Mouse (Mus musculus) lung, postnatal 14 days (tissue): ENCODE measurements around the gene Kcns1.
"Not testable (repeated sequence)": the region's sequence is repeated elsewhere in the genome, so short reads cannot be mapped to it uniquely, and the experiment has no call there.

Experiments
- DNase-seq: peaks from one replicate; pipeline ENCODE4 v3.0.0; 2021

Gene Kcns1

DNA sequence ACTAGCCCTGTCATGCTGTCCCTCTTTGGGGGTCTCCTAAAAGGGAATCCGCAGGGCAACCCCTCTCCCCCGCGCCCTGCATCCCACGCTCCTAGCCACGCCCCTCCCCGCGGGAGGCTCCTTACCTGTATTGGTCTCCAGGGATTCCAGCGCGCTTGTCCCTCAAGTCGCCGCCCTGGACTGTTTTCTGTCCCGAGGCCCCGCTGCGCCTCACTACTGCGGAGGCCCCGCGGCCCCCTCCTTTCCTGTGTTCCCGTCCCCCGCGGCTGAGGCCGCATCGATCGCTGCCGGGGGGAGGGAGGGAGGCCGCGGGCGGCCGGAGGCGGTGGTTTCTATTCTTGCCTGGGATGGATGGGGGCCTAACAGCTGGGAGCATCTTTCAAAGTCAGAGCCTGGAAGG is at the start of gene Kcns1:
Gene Kcns1 (minus strand): TSS at position 212 of the 400 bp plus-strand sequence.
- no peak for DNase-seq

DNA sequence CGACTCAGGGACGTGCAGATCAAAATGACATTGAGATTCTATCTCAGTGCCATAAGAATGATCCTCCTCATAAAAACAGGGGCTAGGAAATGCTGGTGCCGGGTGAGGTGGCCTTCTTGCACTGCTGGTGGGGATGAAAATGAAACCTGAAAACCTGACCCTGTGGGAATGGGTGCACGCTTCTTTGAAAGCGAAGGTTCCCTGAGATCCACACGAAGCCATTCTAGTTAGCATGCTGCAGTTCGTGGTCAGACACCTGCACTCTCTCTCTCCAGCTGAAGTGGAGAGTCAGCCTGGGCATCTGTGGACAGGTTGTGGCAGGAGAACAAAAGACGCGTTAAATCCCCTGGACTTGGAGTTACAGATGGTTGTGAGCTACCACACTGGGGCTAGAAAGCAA is 48.4 kb upstream of the Kcns1 start:
- no peak for DNase-seq

GRCm38 (mm10) chr2:164212711-164213110 is 41.8 kb upstream of the Kcns1 start:
- no peak for DNase-seq

DNA sequence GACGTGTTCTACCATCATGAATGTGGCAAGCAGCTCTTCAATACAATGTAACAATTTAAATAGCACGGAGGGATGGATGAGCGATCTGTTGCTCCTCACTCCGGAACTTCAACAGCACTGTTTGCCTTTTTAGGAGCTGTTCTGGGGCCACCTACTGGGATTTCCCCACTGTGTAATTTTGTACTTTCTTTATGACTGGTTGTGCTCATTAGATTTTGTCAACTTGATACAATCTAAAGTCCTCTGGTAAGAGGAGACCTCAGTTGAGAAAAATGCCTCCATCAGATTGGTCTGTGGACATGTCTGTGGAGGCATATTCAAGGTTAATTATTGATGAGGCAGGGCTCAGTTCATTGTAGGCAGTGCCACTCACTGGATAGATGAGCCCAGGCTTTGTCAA is 40.0 kb upstream of the Kcns1 start:
- no peak for DNase-seq

GRCm38 (mm10) chr2:164206676-164207075 is 35.8 kb upstream of the Kcns1 start:
- DNase-seq = no peak

DNA sequence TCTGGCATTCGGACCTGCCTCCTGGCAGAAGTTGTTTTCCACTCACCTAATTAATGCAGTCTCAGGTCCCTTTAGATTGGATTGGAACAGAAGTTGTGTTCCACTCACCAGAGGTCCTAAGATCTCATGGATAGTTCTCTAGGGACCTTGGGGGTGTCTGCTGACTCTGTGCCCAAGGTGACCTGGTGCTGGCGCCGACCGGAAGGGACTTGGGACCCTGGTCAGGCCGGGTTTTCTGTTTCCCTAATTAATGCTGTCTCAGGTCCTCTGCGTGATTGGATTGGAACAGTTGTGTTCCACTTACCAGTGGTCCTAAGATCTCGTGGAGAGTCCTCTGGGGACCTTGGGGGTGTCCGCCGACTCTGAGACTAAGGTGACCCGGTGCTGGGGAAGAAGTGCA is 35.1 kb upstream of the Kcns1 start:
- DNase-seq = not testable (repeated sequence)

GRCm38 (mm10) chr2:164199626-164200327 is 28.9 kb upstream of the Kcns1 start, which contains the start of gene Wfdc15a:
TSS of gene Wfdc15a (minus strand) at chr2:164200130.
- DNase-seq = no peak

GRCm38 (mm10) chr2:164196700-164196990 is 25.7 kb upstream of the Kcns1 start:
- DNase-seq = no peak

GRCm38 (mm10) chr2:164195971-164196699 is 25.2 kb upstream of the Kcns1 start:
- DNase-seq = no peak

GRCm38 (mm10) chr2:164194959-164195630 is 24.2 kb upstream of the Kcns1 start:
- no peak for DNase-seq

GRCm38 (mm10) chr2:164192279-164192678 is 21.4 kb upstream of the Kcns1 start:
- no peak for DNase-seq

DNA sequence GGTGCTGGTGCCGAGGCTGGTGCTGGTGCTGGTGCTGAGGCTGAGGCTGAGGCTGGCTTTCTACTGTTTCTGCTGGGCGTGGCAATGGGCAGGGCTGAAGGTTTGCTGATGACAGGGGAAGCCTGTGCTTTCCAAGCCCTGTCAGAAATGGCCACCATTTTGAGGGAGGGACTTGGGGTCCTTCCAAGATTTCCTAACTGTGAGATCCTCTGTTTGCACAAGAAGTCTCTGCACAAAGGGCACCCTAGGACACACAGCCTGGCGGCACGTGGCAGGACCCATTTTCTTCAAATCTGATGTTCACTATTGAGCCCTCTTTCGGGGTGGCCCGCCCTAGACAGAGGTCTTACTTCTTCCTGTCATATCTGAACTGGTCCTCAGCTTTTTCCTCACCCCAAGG is 19.7 kb upstream of the Kcns1 start, which contains the start of gene Wfdc12:
Gene Wfdc12 (minus strand): TSS at position 33 of the 400 bp plus-strand sequence.
- peak; percentile 18 for DNase-seq

DNA sequence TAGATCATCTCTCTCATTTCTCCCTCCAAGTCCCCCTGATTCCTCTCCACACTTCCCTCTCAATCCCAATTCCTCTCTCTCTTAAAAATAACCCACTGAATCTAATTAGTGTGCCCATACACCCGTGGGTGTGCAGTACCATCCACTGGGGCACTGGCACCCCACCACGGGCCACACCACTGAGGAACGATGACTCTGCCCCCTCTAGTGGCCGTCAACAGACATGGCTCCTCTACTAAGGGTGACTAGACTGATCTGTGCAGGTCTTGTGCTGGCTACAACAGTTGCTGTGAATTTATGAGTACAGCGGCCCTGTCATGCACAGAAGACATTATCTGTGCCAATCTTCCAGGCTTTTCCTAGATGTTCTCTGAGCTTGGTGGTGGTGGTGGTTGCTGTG is 17.8 kb upstream of the Kcns1 start:
- no peak for DNase-seq

DNA sequence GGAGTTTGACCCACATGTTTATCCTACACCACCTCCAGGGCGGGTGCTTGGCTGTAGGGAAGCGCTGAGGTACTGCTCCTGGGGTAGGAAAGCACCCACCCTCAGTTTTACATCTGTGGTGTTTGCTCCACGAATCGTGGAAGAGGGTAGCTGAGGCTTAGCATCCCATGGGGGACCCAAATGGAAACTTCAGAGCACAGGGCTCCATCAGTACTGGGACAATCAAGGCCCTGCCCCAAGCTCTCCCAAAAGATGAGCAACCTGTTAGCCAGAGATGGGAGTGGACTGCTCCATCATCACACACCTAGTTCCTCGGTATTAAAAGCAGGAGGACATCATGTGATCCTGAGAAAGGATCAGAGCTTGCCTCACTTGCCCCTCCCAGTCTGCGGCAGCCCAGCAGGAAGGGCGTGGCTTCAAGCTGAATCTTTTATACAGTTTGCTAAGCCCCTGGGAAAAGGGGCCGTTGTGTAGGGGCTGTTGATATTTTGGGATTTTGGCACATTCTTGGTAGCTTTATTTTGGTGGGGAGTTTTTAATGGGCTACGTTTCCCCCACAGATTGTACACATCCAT is 13.3 kb upstream of the Kcns1 start:
- DNase-seq = no peak

GRCm38 (mm10) chr2:164183340-164183739 is 12.4 kb upstream of the Kcns1 start:
- DNase-seq = no peak

GRCm38 (mm10) chr2:164182692-164183255 is 11.9 kb upstream of the Kcns1 start, which contains the start of gene Wfdc5:
TSS of gene Wfdc5 (minus strand) at chr2:164182742.
- no peak for DNase-seq

DNA sequence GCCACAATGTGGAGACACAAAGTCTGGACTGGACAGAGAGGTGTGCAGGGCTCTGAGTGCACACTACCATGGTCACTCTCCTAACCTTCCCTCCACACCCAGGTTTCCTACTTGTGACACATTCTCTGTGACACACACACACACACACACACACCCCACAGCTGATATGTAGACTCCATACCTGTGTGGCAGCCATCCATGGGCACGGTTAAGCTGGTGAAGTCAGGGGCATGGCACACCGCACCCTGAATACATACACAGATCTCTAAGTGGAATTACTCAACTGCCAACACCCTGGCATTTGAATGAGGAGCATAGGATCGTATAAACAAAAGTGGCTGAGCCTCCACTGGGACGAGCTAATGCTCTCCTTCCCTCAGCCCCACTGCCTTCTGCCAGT is 9.9 kb upstream of the Kcns1 start:
- DNase-seq = no peak

GRCm38 (mm10) chr2:164180124-164180523 is 9.2 kb upstream of the Kcns1 start:
- peak; percentile 54 for DNase-seq

DNA sequence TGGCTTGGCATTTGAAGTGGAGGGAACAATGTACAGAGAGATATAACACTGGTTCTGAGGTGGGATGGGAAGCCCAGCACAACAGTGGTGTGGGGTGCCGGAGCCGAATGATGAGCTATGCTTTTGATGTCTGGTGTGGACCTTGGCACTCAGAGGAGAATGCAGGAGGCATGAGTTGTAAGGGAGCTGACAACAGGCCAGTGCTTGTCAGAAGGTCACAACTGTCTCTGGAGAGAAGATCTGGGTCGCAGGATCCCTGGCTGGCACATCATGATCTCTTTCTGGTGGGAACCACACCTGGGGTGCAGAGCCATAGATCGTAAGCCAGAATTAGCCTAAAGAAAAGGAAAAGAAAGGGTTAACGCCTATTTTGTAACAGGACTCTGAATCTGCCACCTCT is 6.9 kb upstream of the Kcns1 start:
- DNase-seq = no peak

- DNase-seq = no peak
Observed at GRCm38 (mm10) chr2:164175850-164176249, 4.9 kb upstream of the Kcns1 start.

DNA sequence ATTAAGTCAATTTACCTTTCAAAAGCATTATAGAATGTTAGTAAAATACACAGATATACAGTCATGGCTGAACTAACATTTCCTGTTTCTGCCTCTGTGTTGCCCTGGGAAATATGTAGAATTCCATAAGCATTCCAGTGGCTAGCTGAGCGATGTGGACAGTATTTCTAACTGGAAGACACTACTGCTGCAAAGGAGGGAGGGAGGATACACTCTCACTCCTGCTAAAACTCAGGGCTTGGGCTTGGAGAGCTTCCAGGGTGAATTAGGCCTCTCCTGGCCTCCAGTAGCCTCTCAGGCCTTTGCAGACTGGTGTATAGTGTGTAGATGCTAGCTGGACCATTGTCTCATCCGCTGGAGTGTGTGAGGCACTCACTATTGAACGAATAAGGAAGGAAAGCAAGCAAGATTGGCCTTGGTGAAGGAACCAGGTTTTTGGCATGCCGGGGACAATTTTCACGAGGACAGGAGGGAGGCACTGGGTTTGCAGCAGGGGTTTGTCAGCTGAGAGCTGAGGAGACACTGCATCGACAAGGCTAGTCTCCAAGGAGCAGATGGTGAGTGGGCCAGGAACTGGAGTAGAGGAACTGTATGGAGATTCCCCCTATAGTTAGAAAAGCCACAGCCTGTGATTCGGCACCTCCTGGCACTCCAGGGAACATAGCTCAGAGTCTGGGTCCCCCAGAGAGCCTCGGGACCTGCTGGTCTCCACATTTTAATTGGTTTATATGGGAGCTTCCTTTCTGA is 3.9 kb upstream of the Kcns1 start:
- no peak for DNase-seq

DNA sequence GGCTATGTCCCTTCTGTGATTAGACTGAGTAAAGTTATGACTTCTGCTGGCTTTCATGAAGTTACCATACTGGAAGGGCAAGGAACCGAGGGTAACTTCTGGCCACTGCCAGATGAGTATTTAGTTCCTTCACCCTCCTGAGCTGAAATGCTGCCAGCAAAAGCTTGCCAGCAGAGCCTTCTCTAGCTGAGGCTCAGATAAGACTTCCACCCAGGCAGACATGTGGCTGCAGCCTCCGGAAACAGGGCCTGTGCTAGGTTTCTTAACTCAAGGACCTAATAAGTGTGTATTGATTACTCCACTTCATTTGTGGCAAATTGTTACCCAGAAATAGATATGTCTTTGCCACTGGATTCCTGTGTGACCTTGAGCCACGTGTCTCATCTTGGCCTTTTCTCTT is 2.5 kb upstream of the Kcns1 start:
- no peak for DNase-seq
